ENCODE assay signal across 16 mouse cellular contexts in genomic region chr13:112012640-112013039, GRCm38 (mm10).
"Had no signal": no experiment of that assay in that cellular context is flagged by ENCODE, and none has a peak within 500 bp of the region (broad histone marks: within the 10 kb centered on the region; RNA-seq: fewer than 3 reads in every experiment).

No protein-coding gene starts in this region.

- H3K27ac ChIP-seq: liver, embryonic 14.5 days; midbrain, embryonic 10.5 days; midbrain, embryonic 12.5 days; neural tube, embryonic 13.5 days; neural tube, embryonic 15.5 days had no signal

- H3K9ac ChIP-seq: liver, embryonic 14.5 days; lung, embryonic 14.5 days; midbrain, embryonic 12.5 days; neural tube, embryonic 13.5 days; neural tube, embryonic 15.5 days had no signal

- H3K27me3 ChIP-seq: midbrain, embryonic 12.5 days; neural tube, embryonic 13.5 days; neural tube, embryonic 15.5 days had no signal

- H3K36me3 ChIP-seq: midbrain, embryonic 10.5 days; midbrain, embryonic 12.5 days; neural tube, embryonic 13.5 days; neural tube, embryonic 15.5 days had no signal

- H3K4me1 ChIP-seq: midbrain, embryonic 10.5 days; midbrain, embryonic 12.5 days; neural tube, embryonic 13.5 days; neural tube, embryonic 15.5 days had no signal

- DNase-seq: lung, adult 18-20 months; lung, embryonic 14.5 days; lung, postnatal 10 days; lung, postnatal 4 days; midbrain, embryonic 14.5 days; right cerebral cortex, postnatal 14 days; thymus, adult 18-20 months; thymus, postnatal 14 days; thymus, postnatal 36 days had no signal

- H3K4me3 ChIP-seq: midbrain, embryonic 10.5 days; midbrain, embryonic 12.5 days; myocyte; neural tube, embryonic 13.5 days; neural tube, embryonic 15.5 days had no signal

- ATAC-seq: midbrain, embryonic 16.5 days had no signal
